In the genomic region with DNA sequence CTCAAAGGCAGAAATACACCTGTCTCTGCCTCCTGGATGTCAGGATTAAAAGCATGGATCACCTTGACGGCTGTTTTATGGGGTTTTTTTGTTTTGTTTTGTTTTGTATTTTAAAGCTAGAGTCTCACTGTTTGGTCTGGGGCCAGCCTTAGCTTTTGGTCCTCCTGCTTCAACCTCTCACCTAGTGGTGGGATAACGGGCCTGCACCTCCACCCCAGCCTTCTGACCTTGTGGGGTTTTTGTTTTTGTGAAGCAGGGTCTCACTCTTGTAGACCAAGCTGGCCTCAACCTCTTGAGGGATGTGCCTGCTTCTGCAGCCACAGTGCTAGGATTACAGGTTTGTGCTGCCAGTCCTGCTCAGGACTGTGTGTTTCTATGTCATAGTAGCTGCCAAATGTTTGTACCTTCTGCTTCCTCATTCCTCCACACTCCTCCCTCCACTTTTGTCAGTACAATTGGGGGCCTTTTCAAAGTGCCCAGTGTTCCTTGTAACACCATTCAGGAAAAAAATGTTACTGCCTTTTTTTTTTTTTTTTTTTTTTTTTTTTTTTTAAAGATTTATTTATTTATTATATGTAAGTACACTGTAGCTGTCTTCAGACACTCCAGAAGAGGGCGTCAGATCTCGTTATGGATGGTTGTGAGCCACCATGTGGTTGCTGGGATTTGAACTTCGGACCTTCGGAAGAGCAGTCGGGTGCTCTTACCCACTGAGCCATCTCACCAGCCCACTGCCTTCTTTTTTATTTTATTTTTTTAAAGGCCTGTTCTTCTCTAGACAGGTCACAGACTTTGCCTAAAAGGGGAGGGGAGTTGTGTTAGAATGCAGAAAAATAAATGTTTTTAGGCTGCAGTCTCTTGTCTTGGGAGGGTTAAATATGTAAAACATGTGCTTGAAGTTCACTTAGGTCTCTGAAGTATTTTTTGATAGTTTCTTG, we compare ENCODE assay signal across 9 mouse cellular contexts. TPM values are rescaled to one million over a fixed set of nuclear protein-coding genes. Genes with fewer than 3 reads are reported as not detected.
DNase-seq lines count a peak whose midpoint lies in the region; ATAC-seq lines count a peak whose summit lies in the region.
"Had no signal": no experiment of that assay in that cellular context is flagged by ENCODE, and none has a peak within 500 bp of the region (broad histone marks: within the 10 kb centered on the region; RNA-seq: fewer than 3 reads in every experiment).

No protein-coding gene starts in this region.

- peak overlapping the region; percentile 99 for H3K9ac ChIP-seq in heart, embryonic 13.5 days

- 80% methylated on average over 5 of the region's 7 CpGs for WGBS in heart, embryonic 13.5 days
- WGBS in forebrain, embryonic 10.5 days: 84% methylated on average over 5 of the region's 7 CpGs

- 0 out of 2 replicates have a peak overlapping the region, but pooled peaks have one; percentile 15 for H3K27ac ChIP-seq in heart, embryonic 13.5 days (replicated peaks)
- H3K27ac ChIP-seq in forebrain, embryonic 10.5 days: no peak overlapping the region
- H3K27ac ChIP-seq: midbrain, embryonic 12.5 days had no signal

- DNase-seq in heart, postnatal 36 days: no peak
- DNase-seq in 416B (ENCODE audit: low read depth): peak; percentile 56
- peak; percentile 58 for DNase-seq in T-cell, adult 2 months (ENCODE audit: low spot score)
- no peak for DNase-seq in frontal cortex, postnatal 10 days (ENCODE audit: low spot score in 2 of 2)
- no peak for DNase-seq in forebrain, embryonic 10.5 days (ENCODE audit: extremely low spot score, low spot score)
- DNase-seq in cerebellum, adult 11 months: no peak

- no peaks in the 10 kb centered on the region for H3K27me3 ChIP-seq in heart, embryonic 13.5 days (replicated peaks)
- no peaks in the 10 kb centered on the region for H3K27me3 ChIP-seq in forebrain, embryonic 10.5 days (ENCODE audit: poor library complexity, severe bottlenecking)
- H3K27me3 ChIP-seq: midbrain, embryonic 12.5 days had no signal

- peaks cover 69% of the 10 kb centered on the region for H3K4me1 ChIP-seq in heart, embryonic 13.5 days
- H3K4me1 ChIP-seq in forebrain, embryonic 10.5 days: peaks cover 45% of the 10 kb centered on the region

- ATAC-seq in heart, embryonic 13.5 days (ENCODE audit: extremely low read depth, insufficient number of reproducible peaks, low FRiP score, low TSS enrichment): no peak
- peak; percentile 31; the same call in 1 of the 2 replicates for ATAC-seq in megakaryocyte-erythroid progenitor cell, adult 5-6 weeks (replicated peaks; ENCODE audit: low FRiP score, low TSS enrichment, poor library complexity, severe bottlenecking)

- peak overlapping the region; percentile 96 for H3K4me3 ChIP-seq in heart, embryonic 13.5 days
- no peak overlapping the region for H3K4me3 ChIP-seq in forebrain, embryonic 10.5 days

- H3K9me3 ChIP-seq in heart, embryonic 13.5 days: no peaks in the 10 kb centered on the region
- H3K9me3 ChIP-seq in forebrain, embryonic 10.5 days: no peaks in the 10 kb centered on the region
- H3K9me3 ChIP-seq: midbrain, embryonic 12.5 days had no signal

- H3K4me2 ChIP-seq in heart, embryonic 13.5 days: peak overlapping the region; percentile 95

- intact Hi-C loops in heart, postnatal 36 days (cut with DNase I): no loop called here

- peaks cover 2% of the 10 kb centered on the region; the same call in 1 of the 2 replicates for H3K36me3 ChIP-seq in heart, embryonic 13.5 days
- no peaks in the 10 kb centered on the region for H3K36me3 ChIP-seq in forebrain, embryonic 10.5 days (replicated peaks)
- H3K36me3 ChIP-seq: midbrain, embryonic 12.5 days had no signal

RNA-seq across cellular contexts. Expression of gene Zbtb1, which starts 3.1 kb away (rescaled TPM):
- polyA plus RNA-seq in heart, embryonic 13.5 days (2015; fragmentation: Nextera tagmentation; extraction: Ambion mirVana): 6.3 and 6.4 TPM in 2 replicates
- 1 to 10 TPM; 3.5 to 4.2 TPM for total RNA-seq in heart, postnatal 36 days (2021)
- 21.1 and 28.4 TPM in 2 replicates for total RNA-seq in megakaryocyte-erythroid progenitor cell, adult 5-6 weeks (2014; fragmentation: Nextera tagmentation)
- total RNA-seq in megakaryocyte-erythroid progenitor cell, adult 5-6 weeks (2017): 25.0 and 35.6 TPM in 2 replicates
- 8.0 and 8.4 TPM in 2 replicates for polyA plus RNA-seq in forebrain, embryonic 10.5 days (2016; fragmentation: Nextera tagmentation; extraction: Ambion mirVana)

RNA-seq across cellular contexts. Expression of gene Zbtb25, which starts 3.7 kb away (rescaled TPM):
- 11.8 and 13.2 TPM in 2 replicates for polyA plus RNA-seq in heart, embryonic 13.5 days (2015; fragmentation: Nextera tagmentation; extraction: Ambion mirVana)
- total RNA-seq in heart, postnatal 36 days (2021): 10 to 100 TPM in 1 of 2 experiments, 1 to 10 TPM in 1; 5.4 to 10.4 TPM
- total RNA-seq in megakaryocyte-erythroid progenitor cell, adult 5-6 weeks (2014; fragmentation: Nextera tagmentation): 22.0 and 22.1 TPM in 2 replicates
- total RNA-seq in megakaryocyte-erythroid progenitor cell, adult 5-6 weeks (2017): 15.6 and 20.6 TPM in 2 replicates
- polyA plus RNA-seq in forebrain, embryonic 10.5 days (2016; fragmentation: Nextera tagmentation; extraction: Ambion mirVana): 18.6 and 20.1 TPM in 2 replicates

RNA-seq across cellular contexts. Expression of gene Hspa2, which starts 30.8 kb away (rescaled TPM):
- polyA plus RNA-seq in heart, embryonic 13.5 days (2015; fragmentation: Nextera tagmentation; extraction: Ambion mirVana): 15.1 and 15.5 TPM in 2 replicates
- total RNA-seq in heart, postnatal 36 days (2021): 1 to 10 TPM; 5.7 to 7.8 TPM
- 2.3 and 2.8 TPM in 2 replicates for total RNA-seq in megakaryocyte-erythroid progenitor cell, adult 5-6 weeks (2014; fragmentation: Nextera tagmentation)
- total RNA-seq in megakaryocyte-erythroid progenitor cell, adult 5-6 weeks (2017): 11.6 and 14.6 TPM in 2 replicates
- polyA plus RNA-seq in forebrain, embryonic 10.5 days (2016; fragmentation: Nextera tagmentation; extraction: Ambion mirVana): 3.1 and 3.7 TPM in 2 replicates

RNA-seq across cellular contexts. Expression of gene Ppp1r36, which starts 44.2 kb away (rescaled TPM):
- polyA plus RNA-seq in heart, embryonic 13.5 days (2015; fragmentation: Nextera tagmentation; extraction: Ambion mirVana): 2.0 and 3.1 TPM in 2 replicates
- not detected for total RNA-seq in heart, postnatal 36 days (2021)
- total RNA-seq in megakaryocyte-erythroid progenitor cell, adult 5-6 weeks (2014; fragmentation: Nextera tagmentation): not detected in 2 replicates
- total RNA-seq in megakaryocyte-erythroid progenitor cell, adult 5-6 weeks (2017): not detected in 2 replicates
- 0.30 and 0.47 TPM in 2 replicates for polyA plus RNA-seq in forebrain, embryonic 10.5 days (2016; fragmentation: Nextera tagmentation; extraction: Ambion mirVana)

RNA-seq across cellular contexts. Expression of gene Akap5, which starts 48.5 kb away (rescaled TPM):
- polyA plus RNA-seq in heart, embryonic 13.5 days (2015; fragmentation: Nextera tagmentation; extraction: Ambion mirVana): 4.0 and 4.4 TPM in 2 replicates
- total RNA-seq in heart, postnatal 36 days (2021): 1 to 10 TPM; 1.7 to 2.2 TPM
- 1.2 and 2.6 TPM in 2 replicates for total RNA-seq in megakaryocyte-erythroid progenitor cell, adult 5-6 weeks (2014; fragmentation: Nextera tagmentation)
- total RNA-seq in megakaryocyte-erythroid progenitor cell, adult 5-6 weeks (2017): 2.1 and 4.8 TPM in 2 replicates
- polyA plus RNA-seq in forebrain, embryonic 10.5 days (2016; fragmentation: Nextera tagmentation; extraction: Ambion mirVana): 2.6 and 3.1 TPM in 2 replicates

Comparison
In these comparisons a context has a peak if more than half of its experiments do, and no peak if none do; other contexts are left out.
1. DNase-seq: peak in 416B (single experiment) and T-cell, adult 2 months (single experiment); none in heart, postnatal 36 days (0 of 2), frontal cortex, postnatal 10 days (0 of 2), forebrain, embryonic 10.5 days (single experiment) and cerebellum, adult 11 months (single experiment).
2. RNA of gene Zbtb1, which starts 3.1 kb away (total RNA-seq): 21.1 to 35.6 TPM in megakaryocyte-erythroid progenitor cell, adult 5-6 weeks; 3.5 to 4.2 TPM in heart, postnatal 36 days; every median in the first group is over 4 times any median in the second.